Mouse (Mus musculus) heart, embryonic 12.5 days (tissue): Measurements from ENCODE around the gene Mindy2. TPM values are rescaled to one million over a fixed set of nuclear protein-coding genes. Genes with fewer than 3 reads are reported as not detected.

Experiments used
- ATAC-seq: fragments of 200-750 bp; cut with Nextera tagmentation; 2 replicates; pipeline ENCODE4 v1.8.0; 2017; ENCODE audit warnings: moderate TSS enrichment, moderate library complexity; ENCODE audit not compliant: insufficient number of reproducible peaks, low FRiP score
- H3K27ac ChIP-seq: fragments of 300-500 bp; sonication (generic); 2 replicates; pipeline ENCODE4 v1.5.1; 2016; ENCODE audit warnings: mild to moderate bottlenecking, moderate library complexity; ENCODE audit not compliant: poor library complexity, severe bottlenecking
- H3K27me3 ChIP-seq: fragments of 300-500 bp; sonication (generic); replicated peaks from 2 replicates; pipeline ENCODE4 v1.6.1; 2016; ENCODE audit warnings: mild to moderate bottlenecking, moderate library complexity
- H3K36me3 ChIP-seq: fragments of 300-500 bp; sonication (generic); 2 replicates; pipeline ENCODE4 v1.6.1; 2016; ENCODE audit warnings: mild to moderate bottlenecking, moderate library complexity
- H3K4me1 ChIP-seq: fragments of 300-500 bp; sonication (generic); replicated peaks from 2 replicates; pipeline ENCODE4 v1.6.1; 2016; ENCODE audit warnings: mild to moderate bottlenecking
- H3K4me2 ChIP-seq: fragments of 300-500 bp; sonication (generic); 2 replicates; pipeline ENCODE4 v1.6.1; 2016; ENCODE audit warnings: mild to moderate bottlenecking, moderate library complexity
- H3K4me3 ChIP-seq: fragments of 300-500 bp; sonication (generic); 2 replicates; pipeline ENCODE4 v1.5.1; 2016; ENCODE audit warnings: mild to moderate bottlenecking
- H3K9ac ChIP-seq: fragments of 300-500 bp; sonication (generic); 2 replicates; pipeline ENCODE4 v1.6.1; 2016; ENCODE audit warnings: mild to moderate bottlenecking, moderate library complexity
- H3K9me3 ChIP-seq: fragments of 300-500 bp; sonication (generic); replicated peaks from 2 replicates; pipeline ENCODE4 v1.6.1; 2016; ENCODE audit warnings: mild to moderate bottlenecking, moderate library complexity
- WGBS: fragments of 180-500 bp; shearing (Covaris S2); methylation state at CpG from one replicate; pipeline ENCODE4 v1.1.7; 2016; 5-methylcytosine and 5-hydroxymethylcytosine counted together
- polyA plus RNA-seq: library from polyadenylated mRNA; unstranded; fragments of >200 nt; fragmentation: Nextera tagmentation; extraction: Ambion mirVana; gene quantifications from 2 replicates; pipeline ENCODE4 v1.2.1, GENCODE M21; 2016

Mindy2 gene
- polyA plus RNA-seq, 1 experiment from 2014 or later: 14.7 TPM

DNA sequence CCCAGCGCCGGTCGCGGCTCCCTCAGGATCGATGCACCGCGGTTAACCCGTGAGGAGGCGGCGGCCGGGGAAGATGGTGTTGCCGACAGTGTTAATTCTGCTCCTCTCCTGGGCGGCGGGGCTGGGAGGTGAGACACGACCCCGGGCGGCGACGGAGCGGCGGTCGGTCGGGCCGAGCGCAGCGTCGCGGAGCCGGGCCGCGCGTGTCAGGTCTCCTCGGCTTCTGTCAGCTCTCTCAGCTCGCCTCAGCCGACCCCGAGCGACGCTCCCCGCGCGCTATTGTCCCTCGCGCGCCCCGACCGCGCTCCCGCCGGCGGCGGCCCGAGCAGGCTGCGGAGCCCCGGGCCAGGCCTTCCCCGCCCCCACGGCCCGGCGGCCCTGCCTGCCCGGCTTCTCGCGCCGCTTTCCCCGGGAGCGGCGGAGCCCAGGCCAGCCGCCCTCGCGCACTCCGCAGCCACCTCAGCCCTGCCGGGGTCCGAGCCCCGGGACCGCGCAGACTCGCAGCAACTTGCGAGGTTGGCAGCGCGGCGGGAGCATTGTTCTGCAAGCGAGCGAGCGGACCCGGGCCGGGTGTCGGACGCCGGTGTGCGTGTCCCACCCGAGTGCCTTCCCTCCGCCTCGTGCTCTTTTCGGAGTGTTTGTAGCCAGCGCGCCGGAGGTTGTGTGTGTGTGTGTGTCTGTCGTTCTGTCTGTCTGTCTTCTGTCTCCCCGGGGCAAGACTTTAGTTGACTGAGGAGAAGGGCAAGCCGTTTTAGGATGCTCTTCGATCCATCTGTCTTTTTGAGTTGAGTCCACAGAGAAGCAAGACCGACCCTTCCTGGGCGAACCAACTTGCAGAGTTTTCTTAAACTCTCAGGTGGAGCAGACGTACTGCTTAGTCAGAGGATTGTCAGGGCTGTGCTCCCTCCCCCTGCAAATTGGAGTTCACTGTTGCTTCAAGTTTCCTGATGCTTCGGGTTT is 22.4 kb upstream of the Mindy2 start:
- Histone ChIP-seq H3K9ac (peak overlapping the region; percentile 99), H3K4me1 (peaks cover 15% of the 10 kb centered on the region), H3K27ac (peak overlapping the region; percentile 97), H3K4me3 (peak overlapping the region; percentile 98), H3K4me2 (peak overlapping the region; percentile 85), H3K9me3 (no peaks in the 10 kb centered on the region), H3K36me3 (no peaks in the 10 kb centered on the region), H3K27me3 (no peaks in the 10 kb centered on the region)
- ATAC-seq: peak; percentile 71
- under 1% methylated on average over 92 of the region's 103 CpGs for WGBS

DNA sequence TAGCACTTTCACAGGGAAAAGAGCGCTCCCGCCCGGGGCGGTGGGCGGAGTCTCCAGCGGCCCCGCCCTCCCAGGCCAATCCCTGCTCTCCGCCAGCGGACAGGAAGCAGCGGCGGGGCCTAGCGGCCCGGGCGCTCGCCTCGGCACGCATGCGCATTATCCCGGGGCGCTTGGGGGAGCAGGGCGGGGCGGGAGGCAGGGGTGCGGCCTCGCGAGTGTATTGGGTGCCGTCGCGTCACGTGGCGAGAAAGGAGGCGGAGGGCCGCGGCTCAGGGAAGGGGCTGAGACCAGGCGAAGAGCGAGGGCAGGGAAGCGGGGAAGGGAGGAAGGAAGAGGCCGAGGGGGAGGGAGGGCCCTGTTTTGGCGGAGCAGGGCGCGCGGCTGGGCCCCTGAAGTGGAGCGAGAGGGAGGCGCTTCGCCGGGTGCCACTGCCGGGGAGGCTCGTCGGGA is 21.7 kb upstream of the Mindy2 start, which contains the start of gene Adam10:
TSS of gene Adam10 (plus strand) at position 316 of the 450 bp plus-strand sequence.
- peak; percentile 99 for ATAC-seq
- under 1% methylated on average over 48 of the region's 48 CpGs for WGBS
- no peaks in the 10 kb centered on the region for H3K27me3 ChIP-seq

DNA sequence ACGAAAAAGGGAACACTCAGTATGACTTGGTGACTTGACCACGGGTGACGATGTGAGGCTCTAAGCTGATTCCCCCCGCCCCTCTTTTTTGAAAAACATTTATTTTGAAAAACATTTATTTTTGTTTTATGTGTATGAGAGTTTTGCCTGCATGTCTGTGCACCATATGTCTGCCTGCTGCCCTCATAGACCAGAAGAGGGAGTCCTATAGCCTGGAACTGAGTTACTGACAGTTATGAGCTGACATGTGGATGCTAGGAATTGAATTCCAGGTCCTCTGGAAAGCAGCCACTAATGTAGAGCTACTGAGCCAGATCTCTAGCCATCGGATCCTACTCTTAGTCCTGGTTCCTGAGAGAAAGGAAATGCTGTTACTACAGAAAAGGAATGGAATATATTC is 19.0 kb upstream of the Mindy2 start:
- Histone ChIP-seq H3K36me3 (no peaks in the 10 kb centered on the region), H3K4me3 (no peak overlapping the region), H3K4me2 (no peak overlapping the region), H3K4me1 (peaks cover 3% of the 10 kb centered on the region; the same call in 1 of the 2 replicates), H3K9ac (no peak overlapping the region), H3K27me3 (no peaks in the 10 kb centered on the region), H3K9me3 (no peaks in the 10 kb centered on the region), H3K27ac (no peak overlapping the region)
- 82% methylated on average over 5 of the region's 5 CpGs for WGBS
- ATAC-seq: no peak

More for the DNA sequence above, 21.7 kb upstream of the Mindy2 start, which contains the start of gene Adam10:
- H3K4me2 ChIP-seq: peak within 1 kb of the TSS; percentile 85
- H3K4me1 ChIP-seq: peaks cover 15% of the 10 kb centered on the region
- H3K9me3 ChIP-seq: no peaks in the 10 kb centered on the region
- no peaks in the 10 kb centered on the region for H3K36me3 ChIP-seq
- H3K4me3 ChIP-seq: peak within 1 kb of the TSS; percentile 98
- peak within 1 kb of the TSS; percentile 97 for H3K27ac ChIP-seq
- peak within 1 kb of the TSS; percentile 99 for H3K9ac ChIP-seq

DNA sequence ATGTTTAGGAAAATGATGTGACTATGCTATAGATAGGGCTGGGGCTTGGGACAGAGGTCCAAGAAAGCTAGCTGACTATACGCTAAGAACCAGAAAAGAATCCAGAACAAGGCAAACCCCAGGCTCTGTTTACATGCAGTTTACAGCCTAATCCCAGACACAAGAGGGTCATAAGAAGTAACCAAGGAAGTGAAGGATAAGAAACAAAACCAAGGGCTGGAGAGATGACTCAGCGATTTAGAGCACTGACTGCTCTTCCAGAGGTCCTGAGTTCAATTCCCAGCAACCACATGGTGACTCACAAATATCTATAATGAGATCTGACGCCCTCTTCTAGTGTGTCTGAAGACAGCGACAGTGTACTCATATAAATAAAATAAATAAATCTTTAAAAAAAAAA is 18.1 kb upstream of the Mindy2 start:
- ATAC-seq: no peak
- Histone ChIP-seq H3K27me3 (no peaks in the 10 kb centered on the region), H3K4me3 (no peak overlapping the region), H3K36me3 (no peaks in the 10 kb centered on the region), H3K9ac (no peak overlapping the region), H3K27ac (no peak overlapping the region), H3K4me2 (no peak overlapping the region), H3K9me3 (no peaks in the 10 kb centered on the region), H3K4me1 (peaks cover 3% of the 10 kb centered on the region; the same call in 1 of the 2 replicates)
- WGBS: 76% methylated on average over 4 of the region's 4 CpGs

DNA sequence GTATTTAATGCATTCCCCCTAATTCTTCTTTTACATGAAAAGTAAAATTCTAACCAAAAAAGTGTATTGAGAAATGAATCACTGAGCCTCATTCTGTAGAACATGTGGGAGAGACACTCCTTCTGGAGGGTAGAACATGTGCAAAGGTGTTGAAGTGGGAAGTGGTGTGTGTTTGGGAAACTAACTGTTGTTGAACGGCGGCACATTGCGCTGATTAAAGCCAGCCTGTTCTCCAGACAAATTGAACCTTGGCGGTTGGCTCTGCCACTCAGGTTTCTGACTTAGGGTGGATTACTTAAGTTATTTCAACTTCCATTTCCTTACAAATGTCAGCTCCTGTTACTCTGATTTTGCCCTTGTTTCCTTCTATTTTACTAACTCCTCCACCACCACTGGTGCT is 16.7 kb upstream of the Mindy2 start:
- Histone ChIP-seq H3K4me2 (no peak overlapping the region), H3K9ac (no peak overlapping the region), H3K36me3 (no peaks in the 10 kb centered on the region), H3K9me3 (no peaks in the 10 kb centered on the region), H3K4me1 (peaks cover 3% of the 10 kb centered on the region; the same call in 1 of the 2 replicates), H3K27ac (no peak overlapping the region), H3K4me3 (no peak overlapping the region), H3K27me3 (no peaks in the 10 kb centered on the region)
- no peak for ATAC-seq
- WGBS: 67% methylated on average over 4 of the region's 4 CpGs

DNA sequence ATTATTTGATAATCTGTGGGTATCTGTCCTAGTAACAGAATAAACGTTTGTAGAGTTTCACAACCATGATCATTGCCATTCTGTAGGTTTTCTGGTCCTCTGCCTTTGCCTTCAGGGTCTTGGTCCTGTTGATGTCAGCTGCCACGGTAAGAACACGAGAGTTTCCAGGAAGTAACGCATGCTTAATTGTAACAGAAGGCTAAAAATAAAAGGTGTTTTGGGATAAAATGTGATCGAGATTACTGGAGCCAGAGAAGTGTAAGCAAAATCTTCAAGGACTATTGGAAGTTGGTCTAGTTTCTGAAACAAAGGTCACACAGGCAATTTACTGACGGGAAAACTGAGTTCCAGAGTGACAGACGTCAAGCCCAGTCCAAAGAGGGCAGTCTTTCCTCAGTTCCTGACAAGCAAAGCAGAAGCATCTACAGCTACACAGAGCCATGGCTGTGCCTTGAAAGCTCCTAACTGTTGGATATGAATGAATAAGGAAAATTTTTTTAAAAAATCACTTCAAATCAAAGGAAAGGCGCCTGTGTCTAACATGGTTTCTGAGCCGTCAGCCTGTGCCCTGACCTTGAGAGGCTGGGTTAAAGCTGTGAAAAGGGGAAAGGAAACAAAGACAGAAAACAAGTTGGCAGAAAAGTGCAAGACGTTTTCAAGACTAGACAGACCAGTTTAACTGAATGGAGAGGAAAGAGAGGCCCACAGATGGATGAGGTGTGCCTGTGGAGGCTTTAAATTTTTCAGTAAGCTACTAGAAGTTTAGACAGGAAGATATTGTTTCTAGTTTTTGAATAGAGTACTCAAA is 15.0 kb upstream of the Mindy2 start:
- Histone ChIP-seq H3K27me3 (no peaks in the 10 kb centered on the region), H3K4me1 (peaks cover 3% of the 10 kb centered on the region; the same call in 1 of the 2 replicates), H3K9me3 (no peaks in the 10 kb centered on the region), H3K36me3 (no peaks in the 10 kb centered on the region), H3K4me3 (no peak overlapping the region), H3K9ac (no peak overlapping the region), H3K27ac (no peak overlapping the region), H3K4me2 (no peak overlapping the region)
- 34% methylated on average over 10 of the region's 10 CpGs for WGBS
- no peak for ATAC-seq

DNA sequence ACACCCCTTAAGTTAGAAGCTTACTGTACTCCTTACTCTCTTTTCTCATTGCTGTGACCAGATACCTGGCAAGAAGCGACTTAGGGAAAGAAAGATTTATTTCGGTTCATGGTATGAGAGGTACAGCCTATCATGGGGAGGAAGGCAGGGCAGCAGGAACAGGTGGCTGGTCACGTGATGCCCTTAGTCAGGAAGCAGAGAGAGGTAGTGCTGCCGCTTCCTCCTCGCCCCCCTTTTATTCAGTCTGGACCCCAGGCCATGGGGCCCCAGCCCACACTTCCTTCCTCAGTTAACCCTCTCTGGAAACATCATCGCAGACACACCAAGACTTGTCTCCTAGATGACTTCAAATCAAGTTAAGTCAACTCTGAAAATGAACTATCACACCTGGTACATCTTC is 14.3 kb upstream of the Mindy2 start:
- Histone ChIP-seq H3K4me1 (peaks cover 5% of the 10 kb centered on the region; the same call in 1 of the 2 replicates), H3K4me3 (no peak overlapping the region), H3K27ac (no peak overlapping the region), H3K36me3 (no peaks in the 10 kb centered on the region), H3K9ac (no peak overlapping the region), H3K9me3 (no peaks in the 10 kb centered on the region), H3K4me2 (no peak overlapping the region), H3K27me3 (no peaks in the 10 kb centered on the region)
- 0 out of 2 replicates have a peak, but pooled peaks have one; percentile 38 for ATAC-seq
- 60% methylated on average over 6 of the region's 6 CpGs for WGBS

DNA sequence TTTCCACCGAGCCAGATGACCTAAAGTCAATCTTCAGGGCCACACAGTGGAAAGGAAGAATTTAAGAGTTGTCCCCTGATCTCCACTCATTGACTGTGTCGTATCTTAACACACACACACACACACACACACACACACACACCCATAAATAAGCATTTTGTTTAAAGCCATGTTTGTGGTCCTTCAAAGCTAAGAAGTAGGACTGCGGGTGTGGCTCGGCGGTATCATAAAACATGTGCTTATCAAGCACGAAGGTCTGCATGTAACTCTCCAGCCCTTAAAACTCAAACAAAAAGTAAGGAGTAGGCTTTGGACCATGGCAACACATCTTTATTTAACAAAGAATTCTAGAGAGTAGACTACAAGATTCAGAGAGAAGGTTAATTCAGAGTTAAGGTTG is 13.4 kb upstream of the Mindy2 start:
- no peak overlapping the region for H3K9ac ChIP-seq
- peaks cover 5% of the 10 kb centered on the region; the same call in 1 of the 2 replicates for H3K4me1 ChIP-seq
- no peaks in the 10 kb centered on the region for H3K9me3 ChIP-seq
- H3K4me3 ChIP-seq: no peak overlapping the region
- ATAC-seq: peak; percentile 55
- no peaks in the 10 kb centered on the region for H3K36me3 ChIP-seq
- no peaks in the 10 kb centered on the region for H3K27me3 ChIP-seq
- H3K27ac ChIP-seq: no peak overlapping the region
- WGBS: 76% methylated on average over 6 of the region's 6 CpGs
- no peak overlapping the region for H3K4me2 ChIP-seq

DNA sequence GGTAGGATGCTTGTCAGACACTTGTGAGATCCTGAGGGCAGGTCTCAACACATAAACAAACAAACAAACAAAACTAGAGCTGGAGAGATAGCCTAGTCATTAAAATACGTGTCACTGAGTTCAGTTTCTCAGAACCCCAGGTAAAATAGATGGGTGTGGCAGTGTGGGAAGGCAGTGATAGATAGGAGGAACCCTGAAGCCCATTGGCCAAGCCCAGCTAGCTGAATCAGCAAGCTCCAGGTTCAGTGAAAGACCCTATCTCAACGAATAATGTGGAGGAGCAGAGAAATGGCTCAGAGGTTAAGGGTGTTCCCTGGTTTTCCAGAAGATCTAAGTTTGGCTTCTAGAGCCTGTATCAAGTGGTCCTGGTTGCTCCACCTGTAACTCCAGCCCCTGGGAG is 12.2 kb upstream of the Mindy2 start:
- Histone ChIP-seq H3K9ac (no peak overlapping the region), H3K36me3 (no peaks in the 10 kb centered on the region), H3K9me3 (no peaks in the 10 kb centered on the region), H3K4me2 (no peak overlapping the region), H3K27me3 (no peaks in the 10 kb centered on the region), H3K4me3 (no peak overlapping the region), H3K27ac (no peak overlapping the region), H3K4me1 (peaks cover 5% of the 10 kb centered on the region; the same call in 1 of the 2 replicates)
- WGBS: 53% methylated on average over 2 of the region's 2 CpGs
- ATAC-seq: peak; percentile 84

DNA sequence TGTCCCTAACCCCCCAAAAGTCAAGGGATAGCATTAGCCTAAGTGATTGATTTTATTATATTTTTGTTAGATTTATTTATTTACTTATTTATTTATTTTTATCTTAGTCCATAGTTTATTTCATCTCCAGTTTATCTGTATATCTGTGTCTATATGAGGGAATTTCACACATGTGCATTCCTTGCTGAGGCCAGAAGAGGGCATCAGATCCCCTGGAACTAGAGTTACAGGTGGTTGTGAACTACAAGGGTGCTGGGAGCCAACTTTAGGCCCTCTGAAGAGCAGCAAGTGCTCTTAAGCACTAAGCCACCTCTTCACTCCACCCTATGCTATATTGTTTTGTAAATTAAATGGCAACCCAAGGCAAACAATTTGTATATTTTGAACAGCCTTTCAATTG is 11.1 kb upstream of the Mindy2 start:
- H3K27ac ChIP-seq: no peak overlapping the region
- no peak overlapping the region for H3K4me3 ChIP-seq
- H3K27me3 ChIP-seq: no peaks in the 10 kb centered on the region
- no peak overlapping the region for H3K4me2 ChIP-seq
- no peak for ATAC-seq
- peaks cover 5% of the 10 kb centered on the region; the same call in 1 of the 2 replicates for H3K4me1 ChIP-seq
- H3K9ac ChIP-seq: no peak overlapping the region
- no peaks in the 10 kb centered on the region for H3K9me3 ChIP-seq
- no peaks in the 10 kb centered on the region for H3K36me3 ChIP-seq

DNA sequence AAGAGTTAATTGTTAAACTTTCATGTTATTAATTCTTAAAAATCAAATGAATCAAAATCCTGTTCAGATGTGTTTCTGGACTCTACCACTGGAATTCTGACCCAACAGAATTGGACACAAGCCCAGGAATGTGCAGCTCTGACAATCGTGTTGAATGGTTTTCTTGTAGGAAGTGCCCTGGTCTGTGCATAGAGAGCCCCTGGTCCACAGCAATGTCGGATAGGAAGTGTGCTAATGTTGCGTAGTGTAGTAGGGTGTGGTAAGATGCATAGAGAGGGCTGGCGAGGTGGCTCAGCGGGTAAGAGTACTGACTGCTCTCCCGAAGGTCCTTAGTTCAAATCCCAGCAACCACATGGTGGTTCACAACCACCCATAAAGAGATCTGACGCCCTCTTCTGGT is 9.8 kb upstream of the Mindy2 start:
- H3K9me3 ChIP-seq: no peaks in the 10 kb centered on the region
- 58% methylated on average over 7 of the region's 7 CpGs for WGBS
- H3K4me1 ChIP-seq: 0 out of 2 replicates have a peak, but pooled peaks cover 2% of the 10 kb centered on the region
- no peak for ATAC-seq
- H3K27ac ChIP-seq: no peak overlapping the region
- no peak overlapping the region for H3K9ac ChIP-seq
- no peaks in the 10 kb centered on the region for H3K36me3 ChIP-seq
- H3K4me3 ChIP-seq: no peak overlapping the region
- no peaks in the 10 kb centered on the region for H3K27me3 ChIP-seq
- no peak overlapping the region for H3K4me2 ChIP-seq
